Mouse (Mus musculus): ENCODE results near the gene Zfp408.

Zfp408 gene

DNA sequence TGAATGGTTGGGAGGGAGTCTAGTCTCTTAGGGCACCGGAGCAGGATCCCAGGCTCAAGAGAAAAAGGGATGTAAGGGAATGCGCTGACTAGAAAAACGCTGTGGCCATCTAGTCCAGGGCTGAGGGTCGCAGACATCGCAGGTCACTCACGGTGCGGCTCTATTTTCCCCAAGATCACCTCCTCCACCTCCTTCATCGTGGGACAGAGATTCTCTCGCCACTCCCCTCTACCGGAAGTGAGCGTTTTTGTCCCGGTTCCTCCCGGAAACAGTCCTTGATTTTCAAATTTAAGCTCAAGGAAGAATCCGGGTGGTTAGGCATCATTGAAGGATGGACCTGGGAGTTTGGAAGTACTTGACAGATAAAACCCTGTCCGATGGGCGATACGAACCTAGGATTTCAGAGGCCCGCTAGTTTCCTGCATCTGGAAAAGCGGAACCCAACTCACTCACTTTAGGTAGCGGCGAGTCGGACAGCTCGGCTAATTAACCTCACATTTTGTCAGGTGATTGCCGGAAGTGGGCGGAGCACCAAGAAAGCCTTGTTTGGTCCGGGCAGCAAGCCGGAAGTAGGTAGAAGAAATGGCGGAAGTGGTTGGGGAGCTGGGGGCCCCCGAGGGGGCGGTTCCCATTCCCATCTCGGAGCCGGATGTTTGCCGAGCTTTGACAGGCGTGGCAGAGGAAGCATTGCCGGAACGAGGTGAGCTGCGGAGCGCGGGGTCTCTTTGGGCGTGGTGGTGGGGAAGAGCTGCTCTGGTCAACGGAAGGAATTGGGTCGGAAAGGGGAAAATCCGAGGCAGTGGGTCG is at the start of gene Zfp408, which contains the start of gene Arhgap1:
Gene Zfp408, minus strand, starts transcription at position 239 of the 807 bp plus-strand sequence.
Gene Arhgap1, plus strand, starts transcription at position 308 of the 807 bp plus-strand sequence.
- peak; percentile 92 for DNase-seq (ENCODE audit: extremely low read depth, low read depth, low spot score)

DNA sequence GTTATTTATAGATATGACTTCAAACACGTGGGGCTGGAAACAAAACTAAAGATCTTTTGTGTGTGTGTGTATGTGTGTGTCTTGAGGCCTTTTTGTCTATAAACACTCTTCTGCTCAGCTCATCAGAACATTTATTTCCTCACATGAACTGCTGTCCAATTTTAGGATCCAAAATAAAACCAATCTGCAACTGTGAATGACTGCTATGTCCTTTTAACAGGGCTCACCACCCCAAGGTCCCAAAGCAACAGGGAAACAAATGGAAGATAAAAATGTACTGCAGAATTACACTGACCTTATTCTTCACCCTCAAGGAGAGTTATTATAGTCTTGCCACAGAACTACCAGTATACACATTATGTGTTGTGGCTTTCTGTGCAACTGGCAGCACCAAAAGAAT is 49.6 kb upstream of the Zfp408 start:
- DNase-seq (ENCODE audit: extremely low read depth, low read depth, low spot score), result no peak

DNA sequence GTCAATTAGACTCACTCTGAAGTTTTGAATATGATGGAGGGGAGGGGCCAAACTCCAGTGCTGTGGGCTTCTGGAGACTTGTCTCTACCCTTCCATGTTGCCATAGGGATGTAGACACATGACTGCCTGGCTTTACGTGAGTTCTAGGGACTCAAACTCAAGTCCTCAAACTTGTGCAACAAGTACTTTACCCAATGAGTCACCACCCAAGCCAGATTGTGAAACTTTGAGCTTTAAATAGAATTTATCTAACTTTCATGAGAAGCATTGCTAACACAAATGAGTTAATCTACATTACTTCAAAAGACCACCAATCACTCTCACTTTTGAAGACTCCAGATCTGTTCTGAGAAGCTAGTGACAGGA is 46.6 kb upstream of the Zfp408 start:
- no peak for DNase-seq (ENCODE audit: extremely low read depth, low read depth, low spot score)

DNA sequence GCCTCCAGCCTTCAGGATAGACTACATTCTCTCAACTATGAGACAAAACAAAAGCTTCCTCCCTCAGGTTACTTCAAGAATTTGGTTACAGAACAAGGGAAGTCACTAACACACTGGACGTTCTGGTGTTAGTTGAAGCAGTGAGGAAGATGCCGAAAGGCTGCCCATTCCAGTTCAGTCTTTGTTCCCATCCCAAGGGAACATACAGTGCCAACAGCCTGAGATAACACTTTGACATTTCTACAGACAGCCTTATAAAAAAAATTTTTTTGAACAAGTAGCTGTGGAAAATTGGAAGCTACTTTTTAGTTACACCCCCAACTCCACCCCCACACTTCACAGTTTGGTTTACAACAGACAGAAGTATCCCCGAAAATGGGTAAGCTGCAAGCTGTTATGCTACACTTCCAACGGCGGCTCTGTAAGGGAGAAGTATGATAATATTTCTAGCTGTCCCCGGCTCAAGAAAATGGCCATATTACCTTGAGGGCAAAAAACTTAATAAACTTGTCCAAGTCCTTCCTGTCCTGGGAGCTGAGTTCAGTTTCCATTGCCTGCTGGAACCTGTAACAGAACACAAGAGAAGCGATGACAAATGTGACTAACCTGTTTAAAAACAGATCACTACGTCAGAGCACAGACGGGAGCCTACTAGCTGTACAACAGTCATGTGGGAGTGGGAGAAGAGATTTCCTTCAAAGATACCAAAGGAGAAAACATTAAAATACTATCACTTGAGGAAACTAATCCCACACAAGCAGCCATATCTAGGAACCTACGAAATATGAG is 46.0 kb upstream of the Zfp408 start:
- no peak for DNase-seq (ENCODE audit: extremely low read depth, low read depth, low spot score)

DNA sequence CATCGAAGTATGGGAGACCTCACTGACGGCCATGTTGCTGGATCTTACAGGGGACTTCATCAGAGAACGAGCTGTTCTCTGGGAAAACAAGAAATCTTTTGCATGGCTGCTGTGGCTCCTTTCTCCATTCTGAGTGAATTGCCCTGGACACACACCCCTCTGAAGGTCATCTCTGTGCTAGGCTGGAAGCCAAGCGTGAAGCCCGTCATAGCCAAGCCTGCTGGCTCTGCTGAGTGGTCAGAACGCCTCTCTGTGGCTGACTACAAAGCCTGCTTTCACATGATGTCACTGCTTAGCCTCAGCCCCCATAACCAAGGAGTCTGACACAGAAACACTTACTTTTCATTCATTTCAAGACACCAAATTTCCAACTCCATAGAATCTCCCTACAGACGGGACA is 39.9 kb upstream of the Zfp408 start:
- DNase-seq (ENCODE audit: extremely low read depth, low read depth, low spot score), result no peak

DNA sequence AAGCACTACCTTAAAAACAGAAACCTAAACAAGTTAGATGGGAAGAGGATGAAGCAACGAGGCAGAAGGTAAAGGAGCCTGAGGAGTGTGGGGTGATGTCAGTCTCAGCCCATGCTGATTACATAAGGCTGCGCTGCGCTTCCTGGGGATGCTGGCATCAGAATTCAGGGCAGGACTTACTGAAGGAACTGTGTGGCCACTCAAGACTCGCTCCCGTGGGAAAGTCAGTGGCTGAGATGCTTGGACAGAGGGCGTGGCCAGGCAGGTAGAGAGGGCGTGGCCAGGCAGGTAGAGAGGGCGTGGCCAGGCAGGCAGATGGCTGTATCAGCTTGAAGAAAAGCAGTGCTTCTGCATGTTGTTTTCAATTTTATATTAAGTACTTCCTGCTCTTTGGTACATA is 34.3 kb upstream of the Zfp408 start:
- DNase-seq (ENCODE audit: extremely low read depth, low read depth, low spot score), result no peak

DNA sequence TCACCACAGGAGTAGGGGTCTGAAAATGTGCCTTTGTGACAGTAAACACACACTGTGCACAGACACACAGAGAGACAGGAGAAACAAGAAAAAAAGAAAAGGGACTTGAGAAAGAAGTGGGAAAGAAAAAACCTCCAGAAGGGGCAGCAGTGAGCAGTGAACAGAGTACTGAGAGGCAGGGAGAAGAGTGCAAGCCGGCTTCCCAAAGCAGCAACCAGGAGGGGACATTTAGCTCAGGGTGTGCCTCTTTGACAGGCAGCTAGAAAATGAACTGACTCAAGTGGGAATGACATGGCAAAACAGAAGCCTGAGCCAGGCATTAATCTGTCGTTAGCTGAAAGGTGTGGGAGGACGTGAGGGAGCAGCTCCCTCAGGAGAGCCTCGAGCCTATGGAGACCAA is 33.3 kb upstream of the Zfp408 start:
- no peak for DNase-seq (ENCODE audit: extremely low read depth, low read depth, low spot score)

DNA sequence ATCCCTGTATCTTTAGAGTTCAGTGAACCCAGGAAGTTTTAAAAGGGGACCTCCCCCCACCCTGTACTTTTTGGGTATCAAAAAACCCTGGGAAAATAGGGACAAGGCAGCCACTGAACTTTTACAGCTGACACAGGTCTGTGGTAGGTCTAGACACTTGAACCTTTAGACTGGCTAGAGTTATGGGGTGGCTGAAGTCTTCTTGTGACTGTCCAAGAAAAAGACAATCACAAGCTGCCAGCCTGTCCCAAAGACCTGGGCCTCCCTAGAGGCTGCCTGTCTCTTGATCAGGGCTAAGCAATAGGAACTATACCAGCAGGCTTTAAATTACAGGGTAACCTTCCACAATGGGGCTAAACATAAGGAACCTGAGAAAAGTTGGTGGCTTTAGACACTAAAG is 27.4 kb upstream of the Zfp408 start:
- DNase-seq (ENCODE audit: extremely low read depth, low read depth, low spot score), result no peak

DNA sequence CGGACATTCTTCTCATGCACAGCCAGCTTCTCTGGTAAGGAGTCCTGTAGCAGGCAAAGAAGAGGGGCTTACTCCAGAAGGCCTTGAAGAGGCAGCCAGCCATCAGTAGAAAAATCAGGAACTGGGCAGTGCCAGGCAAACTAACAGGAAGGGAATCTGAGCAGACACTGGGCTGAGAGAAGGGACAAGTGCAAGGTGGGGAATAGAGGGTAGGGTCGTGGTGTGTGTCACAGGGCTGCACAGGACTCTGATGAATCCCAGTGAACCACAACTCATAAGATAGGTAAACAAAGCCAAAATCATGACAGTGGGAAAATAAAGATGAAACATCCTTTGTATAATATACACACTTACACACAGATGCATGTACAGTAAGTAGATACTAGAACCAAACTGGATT is 26.8 kb upstream of the Zfp408 start:
- DNase-seq (ENCODE audit: extremely low read depth, low read depth, low spot score), result no peak

DNA sequence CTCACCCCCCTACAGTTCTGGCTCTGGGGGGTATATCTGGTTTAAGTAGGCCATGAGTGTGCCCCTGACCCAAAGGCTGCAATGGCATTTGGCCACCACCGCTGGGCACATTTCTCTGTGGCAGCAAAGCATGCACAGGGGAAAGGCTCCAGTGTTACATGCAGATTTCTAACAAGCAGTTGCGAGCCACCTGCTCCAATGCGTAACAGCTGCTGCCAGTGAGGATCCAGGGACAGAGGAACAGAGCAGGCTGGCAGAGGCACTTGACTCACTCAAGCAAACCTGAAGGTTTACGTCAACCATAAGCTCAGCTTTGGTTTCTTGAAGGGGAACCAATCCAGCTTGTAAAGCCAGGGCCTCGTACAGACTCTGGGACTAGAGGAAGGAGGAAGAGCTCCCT is 25.3 kb upstream of the Zfp408 start:
- no peak for DNase-seq (ENCODE audit: extremely low read depth, low read depth, low spot score)

DNA sequence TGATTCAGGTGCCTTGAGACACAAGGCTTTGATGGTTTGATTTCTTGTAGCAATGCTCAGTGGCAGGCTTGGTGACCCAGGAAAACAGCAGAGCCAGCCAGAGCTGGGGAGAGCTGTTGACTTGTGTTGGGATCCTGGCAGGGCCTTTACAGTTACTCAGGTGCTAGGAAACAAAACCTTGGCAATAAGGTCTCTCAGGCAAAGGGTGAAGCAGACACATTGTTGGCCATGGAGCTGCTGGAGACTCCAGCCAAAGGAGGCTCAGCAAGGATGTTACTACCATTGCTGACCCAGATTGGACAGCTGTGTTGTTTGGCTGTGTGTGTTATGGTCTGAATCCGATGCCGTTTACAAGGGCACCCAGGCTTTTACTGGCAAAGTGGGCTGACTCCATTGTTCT is 24.0 kb upstream of the Zfp408 start:
- DNase-seq (ENCODE audit: extremely low read depth, low read depth, low spot score), result no peak

DNA sequence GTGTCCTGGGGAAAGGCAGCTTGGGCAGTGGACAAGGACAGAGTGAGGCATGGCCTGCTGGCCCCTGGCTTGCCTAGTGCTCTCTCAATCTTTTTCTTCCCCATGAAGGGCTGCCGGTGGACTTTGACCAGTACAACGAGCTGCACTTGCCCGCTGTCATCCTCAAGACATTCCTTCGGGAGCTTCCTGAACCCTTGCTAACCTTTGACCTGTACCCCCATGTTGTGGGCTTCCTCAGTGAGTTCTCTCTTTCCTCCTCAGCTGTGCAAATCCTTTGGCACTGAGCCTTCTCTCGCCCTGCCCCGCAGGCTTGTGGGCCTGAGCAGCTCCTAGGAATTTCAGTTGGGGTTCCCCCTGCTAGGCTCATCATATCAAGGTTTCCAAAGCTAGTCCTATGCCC is 20.4 kb upstream of the Zfp408 start:
- DNase-seq (ENCODE audit: extremely low read depth, low read depth, low spot score), result no peak

DNA sequence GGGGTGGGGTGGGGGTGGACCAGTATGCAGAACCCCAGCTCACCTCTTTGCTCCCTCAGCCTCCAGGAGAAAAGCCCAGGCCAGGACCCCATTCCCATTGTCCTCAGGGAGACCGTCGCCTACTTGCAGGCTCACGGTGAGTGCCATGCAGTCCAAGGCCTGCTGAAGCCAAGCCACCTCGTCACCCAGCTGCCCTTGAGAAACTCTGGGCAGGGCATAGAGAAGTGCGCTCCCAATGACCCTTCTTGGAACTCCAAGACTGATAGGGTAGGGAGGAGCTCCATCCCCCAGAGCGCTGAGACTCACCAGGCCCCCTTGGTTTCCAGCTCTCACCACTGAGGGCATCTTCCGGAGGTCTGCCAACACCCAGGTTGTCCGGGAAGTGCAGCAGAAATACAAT is 19.7 kb upstream of the Zfp408 start:
- no peak for DNase-seq (ENCODE audit: extremely low read depth, low read depth, low spot score)

DNA sequence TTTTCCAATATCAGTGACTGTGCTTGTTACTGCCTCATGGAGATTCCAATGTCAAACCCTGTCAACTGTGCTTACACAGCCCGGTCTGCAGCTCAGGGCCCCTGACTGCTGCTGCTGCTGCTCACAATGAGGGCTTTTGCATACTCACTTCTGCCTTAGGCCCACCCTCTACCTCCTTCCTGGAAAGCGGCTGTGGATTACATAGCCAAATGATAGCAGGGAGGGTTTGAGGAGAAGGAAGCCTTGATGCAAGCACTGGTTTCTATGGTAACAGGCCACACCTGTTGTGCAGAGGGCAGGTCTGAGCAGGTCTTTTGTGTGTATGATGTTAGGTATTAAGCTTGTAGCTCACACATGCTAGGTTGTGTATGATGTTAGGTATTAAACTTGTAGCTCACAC is 18.2 kb upstream of the Zfp408 start:
- DNase-seq (ENCODE audit: extremely low read depth, low read depth, low spot score), result no peak

DNA sequence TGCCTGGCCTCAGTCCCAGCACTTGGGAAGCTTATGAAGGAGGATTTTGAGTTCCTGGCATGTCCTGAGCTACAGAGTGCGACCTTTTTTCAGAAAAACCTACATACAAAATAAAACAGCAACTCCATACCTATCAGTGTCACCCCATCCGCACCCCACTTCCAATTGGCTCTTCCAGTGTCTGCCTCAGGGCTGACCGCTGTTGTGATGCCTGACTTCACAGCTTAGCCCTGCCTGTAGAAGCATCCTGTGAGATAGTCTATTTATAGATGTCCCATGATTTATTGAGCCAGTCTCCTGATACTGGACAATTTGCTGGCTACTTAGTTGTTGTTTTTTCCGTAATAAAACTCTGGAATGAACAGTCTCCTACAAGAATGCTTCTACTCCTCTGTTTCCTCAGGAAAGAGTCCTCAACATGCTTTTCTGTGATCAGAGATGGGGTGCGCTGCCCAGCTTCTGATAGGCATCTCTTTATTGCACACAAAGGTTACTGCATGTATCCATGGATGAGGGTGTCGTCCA is 16.9 kb upstream of the Zfp408 start:
- no peak for DNase-seq (ENCODE audit: extremely low read depth, low read depth, low spot score)

DNA sequence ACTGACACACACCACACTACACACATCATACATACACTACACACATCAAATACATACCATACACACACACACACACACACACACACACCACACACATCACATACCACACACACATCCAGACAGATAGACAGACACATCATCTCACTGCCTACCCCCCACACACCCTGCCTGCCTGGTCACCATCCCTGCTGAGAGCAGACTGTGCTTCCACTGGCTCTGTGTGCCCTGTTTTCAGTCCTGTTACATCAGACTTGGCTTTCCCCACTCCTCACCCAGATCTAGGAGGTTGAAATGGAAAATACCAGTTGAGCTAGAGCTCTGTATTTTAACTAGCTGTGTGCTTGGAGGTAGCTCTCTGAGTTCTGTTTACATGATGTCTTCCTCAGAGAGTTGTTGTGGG is 15.2 kb upstream of the Zfp408 start:
- no peak for DNase-seq (ENCODE audit: extremely low read depth, low read depth, low spot score)

DNA sequence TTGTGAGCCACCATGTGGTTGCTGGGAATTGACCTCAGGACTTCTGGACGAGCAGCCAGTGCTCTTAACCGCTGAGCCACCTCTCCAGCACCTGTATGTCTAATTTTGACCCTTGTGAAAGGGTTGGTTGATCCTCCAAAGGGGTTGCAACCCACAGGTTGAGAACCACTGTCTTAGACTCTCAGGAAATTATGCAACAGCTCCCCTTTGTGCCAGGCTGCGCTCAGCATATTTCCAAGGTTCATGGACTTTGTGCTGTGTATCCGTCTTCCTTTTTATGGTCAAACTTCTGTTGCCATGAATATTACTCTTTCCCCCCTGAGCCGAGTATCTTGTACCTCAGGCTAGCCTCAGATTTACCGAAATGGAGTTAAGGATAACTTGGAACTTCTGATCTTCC is 11.4 kb upstream of the Zfp408 start:
- no peak for DNase-seq (ENCODE audit: extremely low read depth, low read depth, low spot score)

DNA sequence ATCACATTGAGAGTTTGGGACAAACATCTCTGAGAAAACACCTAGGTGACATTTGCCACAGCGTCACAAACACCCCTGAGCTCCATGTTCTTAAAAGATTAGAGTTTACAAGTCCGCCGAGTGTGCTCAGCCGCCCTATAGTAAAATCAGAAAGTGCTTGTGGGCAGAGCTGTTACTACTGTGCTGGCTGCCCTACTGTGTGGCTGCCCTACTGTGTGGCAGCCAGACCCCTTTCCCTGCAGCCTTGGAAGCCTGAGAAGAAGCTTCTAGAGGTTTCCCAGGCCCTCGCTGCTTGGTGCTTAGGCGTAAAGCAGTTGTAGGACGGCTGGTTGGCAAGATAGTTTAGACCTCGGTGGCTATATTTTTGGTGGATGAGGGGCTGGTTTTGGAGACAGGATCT is 10.1 kb upstream of the Zfp408 start:
- no peak for DNase-seq (ENCODE audit: extremely low read depth, low read depth, low spot score)

DNA sequence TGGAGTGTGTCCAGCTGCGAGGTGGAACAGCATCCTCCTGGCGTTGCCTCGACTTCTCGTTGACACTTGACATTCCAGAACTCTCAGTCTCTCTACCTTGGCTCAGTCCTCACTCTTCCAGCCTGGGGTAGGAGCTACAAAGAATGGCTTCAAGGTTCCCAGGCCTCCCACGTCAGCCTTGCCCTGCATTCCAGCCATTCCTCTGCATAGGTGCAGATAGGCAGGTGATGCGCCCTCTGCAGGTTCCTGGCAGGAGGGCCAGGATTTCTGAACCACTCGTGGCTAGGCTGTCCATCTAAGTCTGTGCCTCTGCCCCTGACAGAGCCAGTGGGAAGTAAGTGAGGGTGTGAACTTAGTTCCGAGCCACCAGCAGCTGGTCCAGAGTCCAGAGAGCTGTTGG is 7.2 kb upstream of the Zfp408 start:
- no peak for DNase-seq (ENCODE audit: extremely low read depth, low read depth, low spot score)

DNA sequence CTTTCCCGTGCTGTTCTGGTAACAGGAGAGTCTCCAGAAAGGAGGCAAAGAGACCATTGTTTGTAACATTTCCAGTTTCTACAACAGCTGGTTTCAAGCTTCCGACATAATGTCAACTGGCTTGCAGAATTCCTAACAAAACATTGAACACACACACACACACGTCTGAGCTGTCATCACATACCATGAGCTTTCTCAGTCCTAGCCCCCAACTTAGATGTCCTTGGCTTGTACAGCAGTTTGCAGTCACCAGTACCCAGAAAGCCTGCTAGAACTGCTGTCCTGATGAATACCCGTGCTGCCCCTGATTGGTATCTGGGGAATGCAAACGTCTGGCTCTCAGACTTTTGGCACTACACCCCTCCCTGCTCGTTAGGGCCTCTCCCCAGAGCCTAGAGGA is 6.2 kb upstream of the Zfp408 start:
- no peak for DNase-seq (ENCODE audit: extremely low read depth, low read depth, low spot score)

DNA sequence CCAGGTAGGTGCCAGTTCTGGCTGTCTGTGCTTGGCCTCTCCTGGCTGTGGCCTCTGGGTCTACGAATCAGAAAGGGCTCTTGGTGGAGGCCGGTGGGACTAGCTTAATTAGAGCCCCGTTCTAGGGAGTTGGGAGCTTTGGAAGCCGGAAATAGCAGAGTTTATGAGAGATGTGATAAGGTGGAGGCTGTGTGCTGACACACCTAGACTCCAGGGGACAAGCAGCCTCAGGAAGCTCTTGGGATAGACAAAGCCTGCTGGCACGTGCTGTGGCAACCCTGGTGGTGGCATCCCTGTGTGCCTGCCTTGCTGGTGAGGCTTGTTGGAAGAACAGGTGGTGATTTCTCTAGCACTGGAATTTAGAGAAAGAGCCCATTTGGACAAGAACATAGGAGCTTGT is 5.8 kb upstream of the Zfp408 start:
- DNase-seq (ENCODE audit: extremely low read depth, low read depth, low spot score), result no peak

DNA sequence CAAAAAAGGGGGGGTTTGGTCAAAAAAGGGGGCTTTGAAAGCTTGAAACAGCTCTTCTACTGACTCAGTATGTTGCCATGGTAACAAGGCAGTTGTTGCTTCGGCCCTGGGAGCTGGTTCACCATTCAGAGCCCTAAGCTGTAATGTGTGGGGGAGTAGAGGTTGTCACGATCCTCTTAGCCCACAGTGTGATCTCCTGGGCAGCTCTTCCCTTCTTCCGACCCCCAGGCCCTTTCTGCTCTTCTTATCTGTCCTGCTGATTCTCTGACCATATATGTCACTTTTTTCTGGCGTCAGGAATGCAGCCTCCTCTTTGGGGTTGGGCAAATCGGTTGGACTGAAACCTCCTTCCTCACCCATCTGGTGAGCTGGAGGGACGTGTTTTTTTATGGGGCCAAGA is 3.3 kb upstream of the Zfp408 start:
- no peak for DNase-seq (ENCODE audit: extremely low read depth, low read depth, low spot score)

Data from fat pad, adult 2 months (tissue).